Mouse (Mus musculus): ENCODE data around the gene Eif3k.

The Eif3k gene

GRCm38 (mm10) chr7:28941129-28941528 is 40.5 kb downstream of the Eif3k start:
- in situ Hi-C loops (cut with MseI, MboI) = no loop called here

GRCm38 (mm10) chr7:28939418-28940183 is 42.1 kb downstream of the Eif3k start:
- in situ Hi-C loops (cut with MseI, MboI) = no loop called here

- in situ Hi-C loops (cut with MseI, MboI) = no loop called here
Observed at GRCm38 (mm10) chr7:28938654-28939053, 43.0 kb downstream of the Eif3k start.

- in situ Hi-C loops (cut with MseI, MboI) = no loop called here
Observed at GRCm38 (mm10) chr7:28936787-28937186, 44.9 kb downstream of the Eif3k start.

GRCm38 (mm10) chr7:28933825-28934224 is 47.8 kb downstream of the Eif3k start:
- in situ Hi-C loops (cut with MseI, MboI) = no loop called here

DNA sequence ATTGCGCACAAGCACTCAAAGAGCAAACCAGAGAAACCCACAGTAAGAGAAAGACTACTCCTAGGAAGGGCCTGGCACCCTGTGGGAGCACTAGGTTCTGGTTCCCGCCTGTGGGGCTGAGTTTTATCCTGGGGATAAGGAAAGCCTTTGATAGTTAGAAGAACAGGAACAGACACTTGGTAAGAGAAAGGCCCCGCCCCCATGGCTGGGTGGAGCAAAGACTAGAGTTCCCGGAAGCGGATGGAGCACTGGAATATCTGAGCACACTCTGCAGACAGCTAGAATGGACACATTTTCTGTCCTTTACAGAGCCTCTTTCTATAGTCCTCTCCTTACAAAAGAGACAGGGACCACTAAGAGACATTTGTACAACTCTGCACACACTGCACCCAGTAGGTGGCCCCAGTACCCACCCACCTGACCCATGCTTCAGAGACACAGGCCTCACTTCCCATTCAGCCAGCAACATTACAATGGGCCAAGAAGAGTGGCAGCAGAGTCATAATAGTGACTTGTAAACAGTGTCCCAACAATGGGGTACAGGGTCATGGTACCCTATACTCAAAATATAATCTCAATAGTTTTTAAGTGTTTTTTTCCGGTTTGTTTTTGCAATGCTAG is 49.1 kb downstream of the Eif3k start:
- in situ Hi-C loops (cut with MseI, MboI) = no loop called here

GRCm38 (mm10) chr7:28931695-28932039 is 50.0 kb downstream of the Eif3k start:
- in situ Hi-C loops (cut with MseI, MboI) = no loop called here

DNA sequence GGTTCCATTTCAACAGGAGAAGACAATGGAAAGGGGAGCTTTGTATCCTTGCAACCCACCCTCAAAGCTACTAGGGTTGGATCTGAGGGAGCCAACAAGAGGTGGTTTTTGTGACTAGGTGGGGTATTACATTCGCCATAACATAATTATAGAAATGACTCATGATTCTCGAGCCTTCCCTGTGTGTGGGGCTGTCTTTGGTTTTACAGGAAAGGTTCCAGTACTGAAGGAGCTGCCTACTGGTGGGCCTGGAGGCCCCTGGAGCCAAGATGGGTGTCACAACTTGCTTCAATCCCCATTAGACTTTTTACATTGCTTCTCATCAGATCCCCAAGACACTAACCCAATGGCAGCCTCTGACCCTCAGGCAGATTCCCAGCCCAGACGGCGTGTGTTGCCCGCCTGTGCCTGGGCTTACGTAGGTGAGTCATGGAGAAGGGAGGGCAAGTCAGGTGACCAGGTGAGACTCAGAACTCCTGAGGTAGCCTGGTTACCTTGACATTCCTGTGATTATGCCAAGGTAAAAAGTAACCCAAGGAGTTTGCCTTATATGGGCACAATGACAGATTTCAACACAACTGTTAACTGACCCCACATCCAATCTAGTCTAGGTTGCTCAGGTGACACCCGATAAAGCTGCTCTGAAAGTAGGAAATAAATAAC is 50.5 kb downstream of the Eif3k start:
- in situ Hi-C loops (cut with MseI, MboI) = no loop called here

- in situ Hi-C loops (cut with MseI, MboI) = no loop called here
Observed at GRCm38 (mm10) chr7:28930320-28931031, 51.2 kb downstream of the Eif3k start.

DNA sequence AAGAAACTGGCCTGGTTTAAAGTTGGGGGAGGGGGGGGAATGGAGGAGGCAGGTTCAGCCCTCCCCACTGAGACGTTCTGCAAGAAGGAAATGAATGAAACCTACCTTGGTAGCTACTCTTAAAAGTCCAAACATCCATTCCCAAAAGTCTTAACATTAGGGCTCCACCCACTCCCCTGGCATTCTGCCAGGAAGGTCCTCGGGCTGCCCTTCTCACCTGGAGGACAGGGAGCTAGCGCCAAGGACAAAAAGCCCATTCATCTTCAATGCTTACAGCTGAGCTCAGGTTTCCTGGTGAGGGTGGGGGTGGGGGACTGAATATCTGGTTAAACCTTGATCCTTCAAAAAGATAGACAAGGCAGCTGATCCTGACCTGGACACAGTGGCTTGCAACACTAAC is 52.3 kb downstream of the Eif3k start:
- in situ Hi-C loops (cut with MseI, MboI) = no loop called here

DNA sequence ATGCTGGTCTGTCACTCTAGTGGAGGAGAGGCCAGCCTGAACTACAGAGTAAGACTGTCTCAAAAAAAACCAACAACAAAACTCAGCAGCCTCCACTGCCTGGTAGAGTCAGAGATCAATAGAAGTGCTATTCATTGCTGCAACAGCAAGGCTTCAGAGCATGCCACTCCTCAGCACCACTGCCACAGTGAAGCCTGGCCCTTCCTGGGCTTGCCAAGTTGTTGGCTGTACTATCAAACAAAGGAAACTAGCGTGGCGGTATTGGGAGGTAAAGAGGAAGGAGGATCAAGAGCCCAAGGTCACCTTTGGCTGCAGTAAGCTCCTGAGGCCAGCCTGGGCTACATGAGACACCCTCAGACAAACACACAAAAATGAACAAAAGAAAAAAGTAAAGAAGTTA is 55.5 kb downstream of the Eif3k start:
- in situ Hi-C loops (cut with MseI, MboI) = no loop called here

DNA sequence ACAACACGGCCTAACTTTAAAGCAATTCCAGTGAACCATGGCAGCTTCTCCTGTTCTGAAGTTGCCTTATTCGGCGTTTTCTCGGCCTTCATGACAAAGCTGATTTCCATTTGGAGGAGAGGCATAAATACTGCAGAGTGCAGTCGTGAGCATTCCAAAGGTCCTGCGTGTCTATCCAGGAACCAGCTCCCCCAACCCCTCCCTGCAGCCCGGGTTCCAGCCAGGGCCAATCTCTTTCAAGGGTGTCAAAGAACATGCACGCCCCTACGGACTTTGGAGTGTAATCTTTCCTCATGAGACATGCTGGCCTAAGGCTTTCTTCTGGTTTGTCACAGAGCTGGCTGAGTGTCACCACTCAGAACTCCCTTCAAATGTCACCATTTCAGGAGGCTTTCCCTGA is 56.3 kb downstream of the Eif3k start:
- in situ Hi-C loops (cut with MseI, MboI) = no loop called here

GRCm38 (mm10) chr7:28924802-28925201 is 56.9 kb downstream of the Eif3k start:
- in situ Hi-C loops (cut with MseI, MboI) = no loop called here

DNA sequence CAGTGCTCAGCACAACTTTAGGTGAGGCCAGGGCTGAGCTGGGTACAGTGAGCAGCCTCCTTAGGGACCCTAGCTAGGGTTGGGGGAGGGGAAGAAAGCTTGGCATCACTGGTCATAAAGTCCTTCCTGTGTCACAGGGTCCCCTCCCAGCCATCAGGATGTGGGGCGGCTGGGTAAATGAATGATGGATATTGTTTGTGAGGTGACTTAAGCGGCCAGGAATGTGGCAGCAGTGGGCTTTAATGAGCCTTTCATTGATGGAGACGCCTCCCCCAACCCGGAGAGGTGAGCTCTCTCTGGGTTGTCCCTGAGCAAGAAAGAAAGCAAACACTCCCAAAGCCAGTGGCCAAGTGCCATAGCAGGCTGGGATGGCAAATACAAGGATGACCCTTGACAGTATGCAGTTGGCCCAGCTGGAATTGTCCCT is 57.8 kb downstream of the Eif3k start:
- in situ Hi-C loops (cut with MseI, MboI) = no loop called here

DNA sequence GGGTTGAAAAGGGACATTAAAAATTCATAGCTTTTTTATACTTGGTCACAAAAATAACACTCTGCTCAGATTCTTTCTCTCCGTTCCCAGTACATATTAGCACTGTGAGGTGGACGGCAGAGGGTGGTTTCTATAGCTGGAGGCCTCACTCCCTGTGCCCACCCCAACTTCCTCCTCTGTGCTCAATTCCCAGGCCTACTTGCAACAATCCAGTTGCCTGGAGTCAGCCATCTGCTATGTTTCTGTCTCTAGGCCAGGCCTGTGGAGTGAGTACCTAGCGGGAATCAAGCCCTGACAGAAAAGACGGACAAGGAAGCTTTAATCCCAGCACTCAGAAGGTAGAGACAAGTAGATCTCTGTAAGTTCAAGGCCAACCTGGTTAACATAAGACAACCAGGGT is 59.1 kb downstream of the Eif3k start:
- in situ Hi-C loops (cut with MseI, MboI) = no loop called here

DNA sequence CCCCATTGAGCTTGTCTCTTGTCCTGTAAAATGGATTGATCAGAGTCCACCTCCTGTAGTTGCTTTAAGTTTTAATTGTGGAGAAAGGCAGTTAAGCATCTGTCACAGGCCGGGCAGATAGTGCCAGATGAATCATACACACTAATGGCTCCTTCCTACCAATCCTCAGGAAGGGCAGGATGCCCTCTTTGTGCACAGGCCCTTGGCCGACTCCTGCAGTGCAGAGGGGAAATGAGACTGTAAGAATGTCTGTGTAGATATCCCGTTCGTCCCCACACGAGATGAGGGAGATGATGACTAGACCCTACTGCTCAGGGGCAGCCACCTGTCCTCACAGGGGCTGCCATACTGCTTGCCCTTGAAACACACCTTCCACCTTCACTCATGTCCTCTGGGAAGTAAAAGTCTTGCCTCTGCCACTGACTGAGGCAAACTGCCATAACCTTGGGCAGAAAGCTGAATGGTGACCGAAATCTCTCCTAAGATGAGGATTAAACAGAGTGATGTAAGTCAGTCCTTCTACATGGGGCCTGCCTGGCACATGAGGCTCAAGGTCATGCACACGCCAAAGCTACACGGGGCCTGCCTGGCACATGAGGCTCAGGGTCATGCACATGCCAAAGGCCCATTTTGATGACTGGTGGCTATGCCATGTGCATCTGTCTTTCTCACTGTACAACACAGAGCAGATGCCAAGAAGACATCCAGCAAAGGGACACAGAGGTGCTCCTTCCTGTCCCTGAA is 59.8 kb downstream of the Eif3k start:
- in situ Hi-C loops (cut with MseI, MboI) = no loop called here

Data from mouse trophoblast stem cell (cell line).